11 mouse cellular contexts compared by ENCODE assay signal in genomic region chr6:122627469-122628108, GRCm38 (mm10). TPM values are rescaled to one million over a fixed set of nuclear protein-coding genes. Genes with fewer than 3 reads are reported as not detected.
DNase-seq lines count a peak whose midpoint lies in the region; ATAC-seq lines count a peak whose summit lies in the region.
"Had no signal": no experiment of that assay in that cellular context is flagged by ENCODE, and none has a peak within 500 bp of the region (broad histone marks: within the 10 kb centered on the region; RNA-seq: fewer than 3 reads in every experiment).

No protein-coding gene starts in this region.

- no peak overlapping the region for H3K27ac ChIP-seq in heart, embryonic 15.5 days
- no peak overlapping the region for H3K27ac ChIP-seq in brown adipose tissue, adult 24 weeks (replicated peaks; ENCODE audit: low read depth, low read length)
- no peak overlapping the region for H3K27ac ChIP-seq in intestine, embryonic 14.5 days (ENCODE audit: low read depth)
- H3K27ac ChIP-seq in midbrain, embryonic 14.5 days (replicated peaks; ENCODE audit: low read depth, low read length), result no peak overlapping the region

- no peaks in the 10 kb centered on the region for H3K9me3 ChIP-seq in heart, embryonic 15.5 days (replicated peaks)
- no peaks in the 10 kb centered on the region for H3K9me3 ChIP-seq in intestine, embryonic 14.5 days (ENCODE audit: control insufficient read depth, low read length)
- H3K9me3 ChIP-seq in midbrain, embryonic 14.5 days (ENCODE audit: control insufficient read depth, low read length), result no peaks in the 10 kb centered on the region

- peak overlapping the region; percentile 30 for H3K4me3 ChIP-seq in heart, embryonic 15.5 days
- H3K4me3 ChIP-seq in brown adipose tissue, adult 24 weeks (ENCODE audit: insufficient read depth, low read depth, low read length), result peak overlapping the region; percentile 51
- peak overlapping the region; percentile 8; the same call in 1 of the 2 replicates for H3K4me3 ChIP-seq in intestine, embryonic 14.5 days (ENCODE audit: low read depth, low read length)
- no peak overlapping the region for H3K4me3 ChIP-seq in midbrain, embryonic 14.5 days (replicated peaks; ENCODE audit: low read depth, low read length)

- no peak for ATAC-seq in heart, embryonic 15.5 days (replicated peaks; ENCODE audit: insufficient number of reproducible peaks, insufficient read depth, low FRiP score, low read depth)
- no peak for ATAC-seq in intestine, embryonic 14.5 days (replicated peaks; ENCODE audit: low FRiP score, low TSS enrichment, low read depth)
- no peak for ATAC-seq in midbrain, embryonic 14.5 days (ENCODE audit: low FRiP score, low TSS enrichment)

- 18% methylated on average over 20 of the region's 20 CpGs for WGBS in heart, embryonic 15.5 days
- WGBS in intestine, embryonic 14.5 days, result 35% methylated on average over 20 of the region's 20 CpGs
- 53% methylated on average over 20 of the region's 20 CpGs for WGBS in midbrain, embryonic 14.5 days

- no peaks in the 10 kb centered on the region for H3K36me3 ChIP-seq in heart, embryonic 15.5 days
- no peaks in the 10 kb centered on the region for H3K36me3 ChIP-seq in intestine, embryonic 14.5 days (ENCODE audit: control insufficient read depth, insufficient read depth, low read length)
- H3K36me3 ChIP-seq in midbrain, embryonic 14.5 days (ENCODE audit: control insufficient read depth, insufficient read depth, low read length), result no peaks in the 10 kb centered on the region

- DNase-seq in heart, adult 9 months (ENCODE audit: low spot score in 2 of 2), result no peak
- peak; percentile 52 for DNase-seq in intestine, embryonic 14.5 days (ENCODE audit: low spot score)
- DNase-seq in midbrain, embryonic 14.5 days, result no peak
- no peak for DNase-seq in adrenal gland, adult 18-20 months (ENCODE audit: low spot score in 2 of 2)
- no peak for DNase-seq in layer of hippocampus, postnatal 25 days (ENCODE audit: extremely low spot score in 1 of 2, low spot score in 1 of 2)
- DNase-seq in B cell, adult 2 months, result no peak
- DNase-seq: cerebellum, adult 9-11 months had no signal

- H3K4me1 ChIP-seq in heart, embryonic 15.5 days (replicated peaks), result no peaks in the 10 kb centered on the region
- no peaks in the 10 kb centered on the region for H3K4me1 ChIP-seq in brown adipose tissue, adult 24 weeks (ENCODE audit: control insufficient read depth, insufficient read depth, insufficient read length, low read length)
- no peaks in the 10 kb centered on the region for H3K4me1 ChIP-seq in intestine, embryonic 14.5 days (replicated peaks; ENCODE audit: control insufficient read depth, insufficient read depth, low read length)
- H3K4me1 ChIP-seq in midbrain, embryonic 14.5 days (ENCODE audit: control insufficient read depth, insufficient read depth, low read length), result no peaks in the 10 kb centered on the region

- peaks cover 8% of the 10 kb centered on the region; the same call in 1 of the 2 replicates for H3K27me3 ChIP-seq in heart, embryonic 15.5 days
- 0 out of 2 replicates have a peak, but pooled peaks cover 4% of the 10 kb centered on the region for H3K27me3 ChIP-seq in intestine, embryonic 14.5 days (replicated peaks; ENCODE audit: control insufficient read depth, insufficient read depth, low read length)
- H3K27me3 ChIP-seq in midbrain, embryonic 14.5 days (ENCODE audit: control insufficient read depth, insufficient read depth, low read length), result no peaks in the 10 kb centered on the region

- peak overlapping the region; percentile 54 for H3K4me2 ChIP-seq in heart, embryonic 15.5 days
- H3K4me2 ChIP-seq in intestine, embryonic 14.5 days (ENCODE audit: low read length), result peak overlapping the region; percentile 46
- H3K4me2 ChIP-seq in midbrain, embryonic 14.5 days (ENCODE audit: low read length), result 0 out of 2 replicates have a peak overlapping the region, but pooled peaks have one; percentile 11

- H3K9ac ChIP-seq in heart, embryonic 15.5 days, result no peak overlapping the region
- H3K9ac ChIP-seq in intestine, embryonic 14.5 days (ENCODE audit: low read length), result no peak overlapping the region
- no peak overlapping the region for H3K9ac ChIP-seq in midbrain, embryonic 14.5 days (replicated peaks; ENCODE audit: low read length)

RNA-seq across cellular contexts. Expression of gene Dppa3, which starts 1.4 kb away (rescaled TPM):
- polyA plus RNA-seq in heart, embryonic 15.5 days (2015; fragmentation: Nextera tagmentation; extraction: Ambion mirVana), result 0.28 TPM in 1 of 2 replicates, not detected in the other
- not detected in 2 replicates for polyA plus RNA-seq in brown adipose tissue, adult 24 weeks (2012; ENCODE audit: insufficient read depth, insufficient read length, missing spikeins)
- not detected in 2 replicates for polyA plus RNA-seq in intestine, embryonic 14.5 days (2014; fragmentation: Nextera tagmentation; extraction: Ambion mirVana)
- polyA plus RNA-seq in midbrain, embryonic 14.5 days (2014; fragmentation: Nextera tagmentation; extraction: Ambion mirVana), result not detected in 2 replicates
- total RNA-seq in adrenal gland, adult 18-20 months (2021), result not detected
- not detected for total RNA-seq in layer of hippocampus, postnatal 25 days (2021)
- total RNA-seq: MEL; monocyte, adult 5-6 weeks had no signal

RNA-seq across cellular contexts. Expression of gene Gdf3, which starts 17.7 kb away (rescaled TPM):
- 0.11 and 0.33 TPM in 2 replicates for polyA plus RNA-seq in heart, embryonic 15.5 days (2015; fragmentation: Nextera tagmentation; extraction: Ambion mirVana)
- not detected in 2 replicates for polyA plus RNA-seq in brown adipose tissue, adult 24 weeks (2012; ENCODE audit: insufficient read depth, insufficient read length, missing spikeins)
- polyA plus RNA-seq in intestine, embryonic 14.5 days (2014; fragmentation: Nextera tagmentation; extraction: Ambion mirVana), result 0.11 TPM in 1 of 2 replicates, not detected in the other
- 0.13 TPM in 1 of 2 replicates, not detected in the other for polyA plus RNA-seq in midbrain, embryonic 14.5 days (2014; fragmentation: Nextera tagmentation; extraction: Ambion mirVana)
- total RNA-seq in adrenal gland, adult 18-20 months (2021), result not detected
- not detected for total RNA-seq in layer of hippocampus, postnatal 25 days (2021)

RNA-seq across cellular contexts. Expression of gene Apobec1, which starts 25.3 kb away (rescaled TPM):
- polyA plus RNA-seq in heart, embryonic 15.5 days (2015; fragmentation: Nextera tagmentation; extraction: Ambion mirVana), result 3.3 and 5.7 TPM in 2 replicates
- 14.6 and 16.9 TPM in 2 replicates for polyA plus RNA-seq in brown adipose tissue, adult 24 weeks (2012; ENCODE audit: insufficient read depth, insufficient read length, missing spikeins)
- polyA plus RNA-seq in intestine, embryonic 14.5 days (2014; fragmentation: Nextera tagmentation; extraction: Ambion mirVana), result 2.8 and 3.4 TPM in 2 replicates
- polyA plus RNA-seq in midbrain, embryonic 14.5 days (2014; fragmentation: Nextera tagmentation; extraction: Ambion mirVana), result 0.31 and 1.6 TPM in 2 replicates
- total RNA-seq in adrenal gland, adult 18-20 months (2021), result 10 to 100 TPM in 1 of 2 experiments, 1 to 10 TPM in 1; 9.6 to 17.0 TPM
- 1 to 10 TPM; 1.7 to 2.9 TPM for total RNA-seq in layer of hippocampus, postnatal 25 days (2021)
